Mouse (Mus musculus) C2C12 (cell line): ENCODE results near the gene Fli1.

Source experiments
- CTCF ChIP-seq: IDR thresholded peaks from one replicate; pipeline ENCODE4 v1.5.1; 2011; ENCODE audit not compliant: control insufficient read depth, insufficient read depth, insufficient read length
- MAX ChIP-seq: IDR thresholded peaks from one replicate; pipeline ENCODE4 v1.6.1; 2011; ENCODE audit warnings: mild to moderate bottlenecking, control low read depth
- MYOD1 ChIP-seq: IDR thresholded peaks from one replicate; pipeline ENCODE4 v1.6.1; 2011; ENCODE audit warnings: low read depth; ENCODE audit not compliant: control insufficient read depth, insufficient read length
- MYOG ChIP-seq: IDR thresholded peaks from one replicate; pipeline ENCODE4 v1.6.1; 2011; ENCODE audit not compliant: control insufficient read depth, insufficient read length; ENCODE audit errors: extremely low read depth
- USF1 ChIP-seq: IDR thresholded peaks from one replicate; pipeline ENCODE4 v1.6.1; 2011; ENCODE audit warnings: low read depth, mild to moderate bottlenecking, control low read depth, moderate library complexity

GRCm38 (mm10) chr9:32412836-32413580, 129.7 kb downstream of the Fli1 start:
- TF ChIP-seq USF1 (no peak), MAX (no peak), CTCF (no peak), MYOG (no peak), MYOD1 (no peak)
